Mouse (Mus musculus) hindbrain, embryonic 12.5 days (tissue): ENCODE data around the gene Klhl29. TPM values are rescaled to one million over a fixed set of nuclear protein-coding genes. Genes with fewer than 3 reads are reported as not detected.

Experiments used
- ATAC-seq: fragments of 200-750 bp; cut with Nextera tagmentation; 2 replicates; pipeline ENCODE4 v1.8.0; 2017; ENCODE audit warnings: moderate TSS enrichment; ENCODE audit not compliant: low FRiP score
- H3K27ac ChIP-seq: fragments of 300-500 bp; sonication (generic); 2 replicates; pipeline ENCODE4 v1.5.1; 2016; ENCODE audit warnings: mild to moderate bottlenecking
- H3K27me3 ChIP-seq: fragments of 300-500 bp; sonication (generic); 2 replicates; pipeline ENCODE4 v1.6.1; 2016; ENCODE audit warnings: mild to moderate bottlenecking
- H3K36me3 ChIP-seq: fragments of 300-500 bp; sonication (generic); 2 replicates; pipeline ENCODE4 v1.6.1; 2016; ENCODE audit warnings: mild to moderate bottlenecking
- H3K4me1 ChIP-seq: fragments of 300-500 bp; sonication (generic); 2 replicates; pipeline ENCODE4 v1.6.1; 2016
- H3K4me2 ChIP-seq: fragments of 300-500 bp; sonication (generic); replicated peaks from 2 replicates; pipeline ENCODE4 v1.6.1; 2016; ENCODE audit warnings: mild to moderate bottlenecking
- H3K4me3 ChIP-seq: fragments of 300-500 bp; sonication (generic); 2 replicates; pipeline ENCODE4 v1.5.1; 2016; ENCODE audit warnings: mild to moderate bottlenecking
- H3K9ac ChIP-seq: fragments of 300-500 bp; sonication (generic); 2 replicates; pipeline ENCODE4 v1.6.1; 2016; ENCODE audit warnings: mild to moderate bottlenecking, moderate library complexity
- H3K9me3 ChIP-seq: fragments of 300-500 bp; sonication (generic); replicated peaks from 2 replicates; pipeline ENCODE4 v1.6.1; 2016; ENCODE audit warnings: mild to moderate bottlenecking
- WGBS: fragments of 180-500 bp; shearing (Covaris S2); methylation state at CpG from one replicate; pipeline ENCODE4 v1.1.7; 2016; 5-methylcytosine and 5-hydroxymethylcytosine counted together
- polyA plus RNA-seq: library from polyadenylated mRNA; unstranded; fragments of >200 nt; fragmentation: Nextera tagmentation; extraction: Ambion mirVana; gene quantifications from 2 replicates; pipeline ENCODE4 v1.2.1, GENCODE M21; 2016

The Klhl29 gene
- polyA plus RNA-seq, 1 experiment from 2014 or later: 4.2 TPM

DNA sequence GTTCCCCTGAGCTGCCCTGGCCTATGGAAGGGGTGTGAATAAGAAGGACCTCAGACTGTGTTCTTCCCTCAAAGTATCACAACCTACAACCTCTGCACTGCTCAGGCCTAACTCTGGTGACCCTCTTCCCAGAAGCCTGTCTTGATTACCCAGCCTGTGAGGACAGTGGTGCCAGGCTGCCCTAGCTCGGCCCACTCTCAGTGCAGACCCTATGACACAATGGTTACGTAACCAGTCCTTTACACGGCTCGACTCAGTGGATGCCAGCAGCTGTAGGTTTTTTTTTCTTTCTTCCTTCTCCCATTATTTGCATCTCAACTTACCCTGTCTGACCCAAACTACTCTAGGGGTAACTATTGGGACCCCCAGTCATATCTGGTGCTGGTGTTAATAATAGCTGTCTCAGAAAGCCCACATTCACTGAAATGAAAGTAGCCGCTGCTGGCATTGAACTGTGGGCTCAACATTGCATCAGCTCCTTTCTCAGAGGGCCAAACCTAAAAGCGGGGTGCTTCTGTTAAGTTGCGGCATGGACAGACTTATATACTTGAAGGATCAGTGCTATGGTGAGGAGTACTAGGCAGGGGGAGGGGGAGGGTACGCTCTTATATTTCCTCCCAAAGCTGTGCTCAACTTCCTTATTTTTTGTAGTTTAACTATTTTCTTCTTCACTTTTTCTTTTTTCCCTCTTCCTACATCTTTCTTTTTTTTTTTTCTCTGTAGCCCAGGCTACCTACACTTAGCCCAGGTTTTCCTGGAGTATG is 152.9 kb downstream of the Klhl29 start:
- Histone ChIP-seq H3K27me3 (no peaks in the 10 kb centered on the region), H3K9me3 (no peaks in the 10 kb centered on the region), H3K36me3 (no peaks in the 10 kb centered on the region), H3K27ac (no peak overlapping the region), H3K4me3 (no peak overlapping the region), H3K4me2 (no peak overlapping the region), H3K4me1 (peaks cover 26% of the 10 kb centered on the region), H3K9ac (no peak overlapping the region)
- no peak for ATAC-seq
- WGBS: 93% methylated on average over 8 of the region's 8 CpGs

DNA sequence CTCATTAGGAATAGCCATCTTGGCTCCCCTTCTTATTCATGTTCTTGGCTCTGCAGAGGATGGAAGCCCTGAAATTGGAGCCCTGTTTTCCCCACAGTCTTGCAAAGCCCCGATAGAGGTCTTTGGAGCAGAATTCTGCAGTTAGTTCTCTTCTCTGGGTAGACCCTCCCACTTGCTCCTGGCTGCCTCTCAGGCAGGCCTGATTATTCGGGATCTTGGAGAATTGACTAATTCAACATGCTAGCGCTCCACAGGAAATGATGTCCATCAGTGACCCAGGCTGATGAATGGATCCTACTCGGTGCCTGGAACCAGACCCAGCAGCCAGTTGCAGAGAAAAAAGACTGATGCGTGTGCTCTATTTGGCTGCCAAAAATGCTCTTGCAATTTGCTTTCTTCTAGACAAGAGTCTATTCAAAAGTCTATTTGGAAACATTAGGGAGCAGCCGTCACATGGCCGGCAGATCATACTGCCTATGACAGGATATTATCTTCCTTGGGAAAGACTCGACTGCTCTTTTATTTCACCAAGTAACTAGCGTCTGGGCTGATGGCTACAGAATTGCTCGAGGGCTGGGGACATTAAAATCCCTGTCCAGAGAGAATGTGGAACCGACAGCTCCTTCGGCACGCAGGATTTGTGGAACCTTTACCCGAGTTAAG is 155.4 kb downstream of the Klhl29 start:
- H3K4me3 ChIP-seq: no peak overlapping the region
- no peaks in the 10 kb centered on the region for H3K9me3 ChIP-seq
- WGBS: 65% methylated on average over 14 of the region's 14 CpGs
- no peak overlapping the region for H3K9ac ChIP-seq
- H3K4me2 ChIP-seq: no peak overlapping the region
- peaks cover 33% of the 10 kb centered on the region for H3K4me1 ChIP-seq
- no peaks in the 10 kb centered on the region for H3K27me3 ChIP-seq
- no peaks in the 10 kb centered on the region for H3K36me3 ChIP-seq
- H3K27ac ChIP-seq: peak overlapping the region; percentile 44
- no peak for ATAC-seq

DNA sequence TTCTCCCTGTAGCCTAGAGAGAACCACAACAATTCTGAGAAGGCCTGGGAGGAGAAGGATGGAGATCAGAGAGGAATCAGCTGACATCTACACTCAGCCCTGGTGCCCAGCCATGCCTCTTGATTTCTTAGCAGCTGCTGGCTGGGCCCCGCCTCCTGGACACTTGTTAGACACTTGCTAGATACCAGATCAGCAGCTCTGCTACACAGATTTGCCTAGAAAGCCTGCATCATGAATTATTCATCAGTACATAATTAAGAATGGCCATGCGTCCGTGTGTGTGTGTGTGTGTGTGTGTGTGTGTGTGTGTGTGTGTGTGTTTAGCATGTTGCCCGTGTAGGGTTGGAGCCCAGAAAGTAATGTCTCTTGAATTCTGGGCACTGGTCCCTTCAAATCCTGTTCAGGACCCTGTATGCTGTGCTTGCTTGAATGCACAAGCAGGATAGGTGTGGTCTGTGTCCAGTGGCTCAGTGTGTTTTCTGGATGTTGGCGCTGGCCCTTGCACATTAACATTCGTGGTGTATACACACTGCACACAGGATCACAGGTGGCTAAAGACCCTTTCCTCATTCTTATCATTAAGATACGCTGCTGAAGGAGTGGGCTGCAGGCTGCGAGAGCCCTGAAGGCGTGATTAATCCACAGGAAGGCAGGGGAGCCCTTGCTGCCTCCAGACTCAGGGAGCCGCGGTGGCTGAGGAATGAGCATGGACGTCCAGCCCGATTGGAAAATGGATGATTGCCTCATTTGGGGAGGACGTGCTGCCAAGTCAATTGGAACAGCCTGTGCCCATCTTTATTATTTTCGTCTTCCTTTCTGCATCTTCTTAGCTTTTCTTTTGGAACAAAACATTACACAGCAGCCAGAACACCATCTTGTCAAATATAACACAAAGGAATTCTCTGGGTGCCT is 159.4 kb downstream of the Klhl29 start:
- peaks cover 59% of the 10 kb centered on the region for H3K4me1 ChIP-seq
- peak; percentile 84 for ATAC-seq
- peak overlapping the region; percentile 66 for H3K27ac ChIP-seq
- no peak overlapping the region for H3K4me3 ChIP-seq
- no peaks in the 10 kb centered on the region for H3K27me3 ChIP-seq
- peak overlapping the region; percentile 5; the same call in 1 of the 2 replicates for H3K4me2 ChIP-seq
- H3K9ac ChIP-seq: no peak overlapping the region
- no peaks in the 10 kb centered on the region for H3K36me3 ChIP-seq
- H3K9me3 ChIP-seq: no peaks in the 10 kb centered on the region
- 38% methylated on average over 15 of the region's 15 CpGs for WGBS

- H3K4me1 ChIP-seq: peaks cover 57% of the 10 kb centered on the region
- H3K27ac ChIP-seq: peak overlapping the region; percentile 48; the same call in 1 of the 2 replicates
- H3K4me3 ChIP-seq: no peak overlapping the region
- no peak overlapping the region for H3K9ac ChIP-seq
- no peaks in the 10 kb centered on the region for H3K9me3 ChIP-seq
- no peaks in the 10 kb centered on the region for H3K27me3 ChIP-seq
- no peak overlapping the region for H3K4me2 ChIP-seq
- ATAC-seq: no peak
- H3K36me3 ChIP-seq: 0 out of 2 replicates have a peak, but pooled peaks cover 3% of the 10 kb centered on the region
- WGBS: 75% methylated on average over 9 of the region's 9 CpGs
Measured at GRCm38 (mm10) chr12:5214266-5214665, 161.2 kb downstream of the Klhl29 start.

DNA sequence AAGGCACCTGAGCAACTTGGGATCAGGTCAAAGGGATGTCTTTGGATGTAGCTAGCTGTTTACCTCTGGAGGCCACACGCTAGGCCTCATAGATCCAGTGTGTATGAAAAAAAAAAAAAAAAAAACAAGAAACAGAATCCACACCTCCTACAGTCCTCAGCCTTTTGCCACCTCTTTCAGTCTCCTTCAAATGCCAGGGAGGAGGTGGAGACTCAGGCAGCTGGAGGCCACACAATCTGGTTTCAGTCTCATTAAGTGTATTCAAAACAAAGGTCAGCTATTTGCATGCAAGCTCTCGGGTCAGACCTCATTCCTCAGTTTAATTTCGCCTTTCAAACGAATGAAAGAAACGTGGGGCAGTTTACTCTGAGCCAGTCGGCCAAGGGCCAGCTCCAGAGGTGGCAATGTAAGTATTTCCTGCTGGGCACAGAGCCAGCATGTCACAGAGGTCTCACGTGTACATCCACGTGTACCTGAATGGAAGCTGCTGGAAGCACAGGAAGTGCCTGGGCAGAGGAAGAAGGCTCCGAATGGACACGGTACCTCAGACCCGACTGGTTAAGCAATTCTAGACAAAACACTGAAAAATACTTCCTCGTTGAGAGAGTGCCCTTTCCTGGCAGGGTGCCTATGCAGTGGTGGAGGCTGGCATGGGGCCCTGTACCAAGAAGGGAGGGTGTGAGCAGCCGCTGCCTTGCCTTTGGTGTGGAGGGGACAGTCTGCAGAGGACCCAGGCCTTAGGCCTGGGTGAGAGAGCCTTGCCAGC is 162.0 kb downstream of the Klhl29 start:
- H3K27ac ChIP-seq: peak overlapping the region; percentile 48; the same call in 1 of the 2 replicates
- H3K9me3 ChIP-seq: no peaks in the 10 kb centered on the region
- H3K9ac ChIP-seq: no peak overlapping the region
- H3K4me2 ChIP-seq: no peak overlapping the region
- no peak overlapping the region for H3K4me3 ChIP-seq
- no peaks in the 10 kb centered on the region for H3K27me3 ChIP-seq
- H3K36me3 ChIP-seq: 0 out of 2 replicates have a peak, but pooled peaks cover 3% of the 10 kb centered on the region
- H3K4me1 ChIP-seq: peaks cover 65% of the 10 kb centered on the region
- 15% methylated on average over 13 of the region's 13 CpGs for WGBS
- ATAC-seq: peak; percentile 24; the same call in 1 of the 2 replicates

DNA sequence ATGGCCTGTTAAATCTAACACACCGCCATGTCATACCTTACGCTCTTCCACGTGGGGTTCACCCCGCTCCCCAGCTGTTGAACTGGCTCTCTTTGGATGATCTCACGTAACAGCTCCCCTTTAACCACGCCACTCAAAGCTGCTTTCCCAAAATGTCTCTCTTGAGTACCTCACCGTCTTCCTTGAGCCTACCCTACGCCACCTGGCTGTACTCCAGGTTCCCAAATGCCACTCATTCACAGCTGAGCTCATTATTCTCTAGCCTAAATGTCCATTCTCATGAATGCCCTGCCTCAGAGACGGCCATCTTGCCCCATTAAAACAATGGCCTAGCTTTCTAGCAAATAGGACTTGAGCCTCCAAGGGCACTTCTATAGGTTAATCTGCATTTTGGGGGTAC is 163.6 kb downstream of the Klhl29 start:
- Histone ChIP-seq H3K9me3 (no peaks in the 10 kb centered on the region), H3K4me2 (no peak overlapping the region), H3K9ac (no peak overlapping the region), H3K36me3 (0 out of 2 replicates have a peak, but pooled peaks cover 3% of the 10 kb centered on the region), H3K4me1 (peaks cover 72% of the 10 kb centered on the region), H3K4me3 (no peak overlapping the region), H3K27ac (no peak overlapping the region), H3K27me3 (no peaks in the 10 kb centered on the region)
- ATAC-seq: no peak
- 82% methylated on average over 9 of the region's 9 CpGs for WGBS

DNA sequence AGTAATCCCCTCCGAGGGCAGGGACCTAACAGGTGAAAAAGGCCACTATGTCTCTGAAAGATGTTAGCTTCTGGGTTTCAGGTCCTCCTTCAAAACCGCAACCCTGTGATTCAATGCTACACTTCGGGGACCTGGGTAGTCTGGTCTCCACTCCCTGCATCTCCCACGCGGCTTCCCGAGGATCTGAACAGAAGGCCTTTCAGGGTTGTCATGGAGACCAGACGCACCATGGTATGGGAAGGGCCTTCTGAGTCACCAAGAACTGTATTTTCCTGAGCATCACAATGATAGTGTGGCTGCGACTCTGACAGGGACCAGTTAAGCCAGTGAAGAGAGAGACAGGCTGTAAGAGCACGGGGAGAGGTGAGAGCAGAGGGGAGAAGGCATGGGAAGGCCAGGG is 164.7 kb downstream of the Klhl29 start:
- H3K4me1 ChIP-seq: peaks cover 61% of the 10 kb centered on the region
- no peaks in the 10 kb centered on the region for H3K27me3 ChIP-seq
- H3K27ac ChIP-seq: no peak overlapping the region
- no peak overlapping the region for H3K4me3 ChIP-seq
- WGBS: 43% methylated on average over 9 of the region's 9 CpGs
- H3K4me2 ChIP-seq: no peak overlapping the region
- no peaks in the 10 kb centered on the region for H3K9me3 ChIP-seq
- no peak for ATAC-seq
- H3K36me3 ChIP-seq: 0 out of 2 replicates have a peak, but pooled peaks cover 3% of the 10 kb centered on the region
- H3K9ac ChIP-seq: no peak overlapping the region

DNA sequence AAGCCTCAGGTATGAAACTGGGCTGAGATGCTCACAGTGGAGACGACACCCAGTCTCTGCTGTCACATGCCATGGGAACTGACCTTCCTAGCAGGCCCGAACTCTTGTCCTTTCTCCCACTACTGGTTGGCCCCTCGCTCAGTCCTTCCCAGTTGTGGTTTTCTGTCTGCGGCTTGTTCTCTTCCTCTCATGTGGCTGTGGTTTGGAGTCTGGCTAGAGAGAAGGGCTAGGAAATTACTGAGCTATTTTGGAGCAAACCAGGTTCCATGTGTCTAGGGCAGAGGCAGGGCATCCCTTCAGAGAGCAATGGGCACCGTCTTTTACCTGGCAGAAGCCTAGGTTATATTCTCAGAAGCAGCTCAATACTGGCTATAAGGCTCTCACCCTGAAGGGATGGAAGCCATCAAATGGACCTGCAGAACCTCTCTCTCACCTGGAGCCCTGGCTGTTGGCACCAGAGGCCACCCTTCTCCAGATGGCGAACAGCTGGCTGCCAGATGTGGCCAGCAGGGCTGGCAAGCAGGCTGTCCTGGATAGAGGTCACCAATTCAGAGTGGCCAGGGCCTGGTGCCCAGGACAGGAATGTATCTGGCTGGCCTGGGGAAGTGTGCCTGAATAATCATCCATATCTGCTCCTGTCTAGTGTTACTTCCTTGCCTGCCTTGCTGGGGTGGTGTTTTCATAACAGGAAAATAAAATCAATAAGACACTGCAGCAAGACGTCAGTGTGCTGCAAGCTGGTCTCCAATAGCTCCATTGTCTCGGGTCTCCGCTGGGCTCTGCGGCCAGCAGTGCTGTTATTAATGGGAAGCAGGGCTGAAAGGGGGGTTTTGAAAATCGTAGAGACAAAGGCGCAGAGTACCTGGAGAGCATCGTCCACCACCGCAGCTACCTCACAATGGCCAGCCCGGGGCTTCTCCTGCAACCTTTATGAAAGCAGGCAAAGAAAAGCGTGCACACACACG is 167.3 kb downstream of the Klhl29 start:
- no peaks in the 10 kb centered on the region for H3K27me3 ChIP-seq
- ATAC-seq: peak; percentile 24; the same call in 1 of the 2 replicates
- no peak overlapping the region for H3K4me2 ChIP-seq
- H3K36me3 ChIP-seq: 0 out of 2 replicates have a peak, but pooled peaks cover 3% of the 10 kb centered on the region
- peaks cover 35% of the 10 kb centered on the region for H3K4me1 ChIP-seq
- H3K4me3 ChIP-seq: no peak overlapping the region
- H3K9ac ChIP-seq: peak overlapping the region; percentile 55
- peak overlapping the region; percentile 88 for H3K27ac ChIP-seq
- WGBS: 47% methylated on average over 17 of the region's 17 CpGs
- H3K9me3 ChIP-seq: no peaks in the 10 kb centered on the region

GRCm38 (mm10) chr12:5207172-5207571 is 168.3 kb downstream of the Klhl29 start:
- Histone ChIP-seq H3K36me3 (0 out of 2 replicates have a peak, but pooled peaks cover 3% of the 10 kb centered on the region), H3K9ac (no peak overlapping the region), H3K4me3 (no peak overlapping the region), H3K27ac (no peak overlapping the region), H3K27me3 (no peaks in the 10 kb centered on the region), H3K4me1 (peaks cover 27% of the 10 kb centered on the region), H3K9me3 (no peaks in the 10 kb centered on the region), H3K4me2 (no peak overlapping the region)
- WGBS: 90% methylated on average over 4 of the region's 4 CpGs
- no peak for ATAC-seq

DNA sequence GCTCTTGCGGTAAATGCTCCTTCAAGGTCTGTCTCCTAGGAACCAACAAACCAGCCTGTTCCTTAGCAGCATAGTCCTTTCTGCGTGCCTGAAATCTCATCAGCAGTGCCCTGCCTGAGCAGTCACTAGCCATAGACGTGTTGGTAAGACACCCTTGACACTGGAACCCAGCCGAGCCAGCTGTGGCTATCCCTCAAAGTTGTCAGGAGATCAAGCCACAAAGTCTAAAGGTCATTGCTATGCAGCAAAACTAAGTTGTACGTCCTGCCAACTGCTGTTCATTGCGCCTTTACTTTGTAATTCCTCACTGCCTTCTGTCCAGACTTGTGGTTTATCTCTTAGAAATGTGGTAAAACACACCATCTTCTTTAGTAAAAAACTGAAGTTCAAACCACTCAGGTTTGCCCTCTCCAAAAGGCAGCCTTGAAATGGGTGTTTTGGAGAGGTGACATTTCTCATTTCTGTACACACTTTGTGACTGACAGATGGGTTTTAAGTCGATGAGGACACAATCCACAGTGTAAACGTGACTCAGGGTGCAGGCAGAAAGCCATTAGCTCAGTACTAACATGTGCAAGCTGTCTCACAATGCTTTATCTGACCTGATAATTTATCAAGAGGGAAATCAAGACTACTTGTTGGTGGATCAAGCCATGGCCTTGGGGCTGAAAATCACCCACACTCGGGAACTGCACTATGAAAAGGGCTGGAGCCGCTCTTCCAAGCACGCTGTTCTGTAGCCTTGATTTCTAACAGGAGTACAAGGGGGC is 171.2 kb downstream of the Klhl29 start:
- ATAC-seq: no peak
- H3K27ac ChIP-seq: no peak overlapping the region
- H3K4me1 ChIP-seq: peaks cover 15% of the 10 kb centered on the region
- H3K4me3 ChIP-seq: no peak overlapping the region
- H3K9ac ChIP-seq: no peak overlapping the region
- no peaks in the 10 kb centered on the region for H3K27me3 ChIP-seq
- H3K4me2 ChIP-seq: no peak overlapping the region
- H3K9me3 ChIP-seq: no peaks in the 10 kb centered on the region
- H3K36me3 ChIP-seq: no peaks in the 10 kb centered on the region
- WGBS: 72% methylated on average over 11 of the region's 11 CpGs
